Mouse (Mus musculus) urinary bladder, postnatal 10 days (tissue): ENCODE data around the gene Tecpr1.

Experiments used
- DNase-seq: peaks from one replicate; pipeline ENCODE4 v3.0.0; 2022; ENCODE audit warnings: low spot score

Tecpr1 gene

DNA sequence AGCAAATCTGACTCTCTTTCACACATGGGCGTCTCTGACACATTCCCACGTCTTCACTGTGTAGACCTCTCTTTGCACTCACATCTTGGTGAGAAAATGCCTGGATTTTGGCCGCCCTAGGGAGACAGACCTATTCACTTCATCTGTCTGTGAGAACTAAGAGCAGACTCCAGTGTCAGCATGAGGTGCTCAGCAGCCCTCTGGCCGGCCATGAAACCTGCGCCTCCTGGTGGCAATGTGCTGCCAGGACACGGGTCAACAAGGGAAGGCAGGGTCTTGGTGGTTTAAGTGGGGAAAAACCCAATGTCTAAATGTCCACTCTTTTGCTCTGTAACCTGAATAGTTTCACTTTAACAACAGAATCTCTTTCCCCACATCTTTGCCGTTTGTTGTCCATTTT, 9.0 kb downstream of the Tecpr1 start:
- no peak for DNase-seq

- DNase-seq = no peak
Measured at GRCm38 (mm10) chr5:144207478-144207877, 15.9 kb downstream of the Tecpr1 start.

DNA sequence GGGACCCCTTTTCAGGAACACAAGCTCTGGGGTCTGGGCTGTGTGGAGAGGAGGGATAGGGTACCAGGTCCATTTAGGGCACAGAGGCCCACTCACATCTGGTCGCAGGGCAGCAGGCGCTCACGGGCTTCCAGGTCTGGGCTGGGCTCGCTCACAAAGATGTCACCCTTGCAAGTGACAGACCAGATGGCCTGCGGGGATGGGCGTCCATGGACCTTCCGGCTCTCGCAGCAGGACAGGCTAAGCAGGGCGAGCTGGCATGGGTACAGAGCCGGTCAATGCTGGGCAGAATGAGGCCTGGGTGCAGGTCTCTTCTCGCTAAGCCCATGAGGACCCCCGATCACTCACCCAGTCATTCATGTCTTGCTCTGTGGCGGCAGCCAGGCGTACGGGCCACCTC, 17.3 kb downstream of the Tecpr1 start:
- no peak for DNase-seq

DNA sequence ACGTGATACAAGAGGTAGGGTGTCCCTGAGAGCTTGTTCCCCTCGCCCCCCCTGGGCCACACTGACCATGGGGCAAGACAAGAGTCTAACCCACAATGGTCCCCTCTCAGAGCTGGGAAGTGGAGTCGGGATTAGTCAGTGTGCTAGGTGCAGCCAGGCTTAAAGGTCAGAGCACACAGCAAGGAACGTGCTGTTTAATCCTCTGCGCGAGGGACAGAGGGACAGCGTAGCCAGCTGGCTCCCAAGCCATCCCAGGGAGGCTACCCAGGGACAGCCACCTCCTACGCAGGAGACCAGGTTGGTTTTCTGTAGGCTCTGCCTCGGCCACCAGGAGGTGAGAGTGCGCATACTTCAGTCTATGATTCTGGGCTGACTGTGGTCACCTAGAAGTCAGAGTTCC, 18.5 kb downstream of the Tecpr1 start:
- DNase-seq = no peak

- DNase-seq = no peak
Measured at GRCm38 (mm10) chr5:144204303-144204702, 19.1 kb downstream of the Tecpr1 start.

DNA sequence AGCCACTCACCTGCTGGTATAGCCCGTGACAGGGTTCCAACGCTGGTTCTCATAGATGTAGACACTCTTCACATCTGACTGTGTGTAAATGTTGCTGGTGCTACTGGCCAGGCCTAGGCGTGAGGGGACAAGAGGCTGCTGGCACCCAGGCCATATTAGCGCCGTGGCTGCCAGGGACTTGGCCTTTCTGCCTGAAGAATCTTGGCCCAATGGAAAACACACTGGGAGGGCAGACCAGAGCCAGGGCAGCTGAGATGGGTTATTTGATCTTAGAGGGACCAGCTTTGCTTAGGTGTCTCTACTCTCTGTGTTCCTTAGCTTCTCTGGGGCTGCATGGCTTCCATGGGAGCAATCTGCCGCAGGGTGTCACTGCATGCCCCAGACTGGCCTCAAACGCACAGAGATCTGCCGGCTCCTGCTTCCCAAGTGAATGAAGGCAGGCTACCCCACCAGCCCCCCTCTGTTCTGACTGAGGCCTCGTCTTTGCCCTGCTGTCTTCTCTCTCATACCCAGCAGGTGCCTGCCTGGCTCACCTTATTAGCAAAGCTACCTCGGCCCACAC, 19.9 kb downstream of the Tecpr1 start:
- DNase-seq = no peak

DNA sequence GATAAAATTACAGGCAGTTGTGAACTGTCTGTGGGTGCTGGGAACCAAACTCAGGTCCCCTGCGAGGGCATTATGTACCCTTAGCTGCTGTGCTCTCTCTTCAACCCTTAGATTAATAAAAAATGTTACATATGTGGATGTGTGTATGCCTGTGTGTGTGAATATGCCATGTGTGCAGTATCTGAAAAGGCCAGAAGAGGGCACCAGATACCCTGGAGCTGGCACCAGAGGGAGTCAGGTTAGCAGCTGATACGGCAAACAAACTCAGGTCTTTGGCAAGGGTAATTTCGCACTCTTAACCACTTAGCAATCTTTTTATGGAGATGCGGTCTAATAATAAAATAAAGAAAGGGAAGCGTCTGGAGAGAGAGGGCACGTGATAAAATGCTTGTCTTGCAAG, 21.0 kb downstream of the Tecpr1 start:
- DNase-seq = no peak

DNA sequence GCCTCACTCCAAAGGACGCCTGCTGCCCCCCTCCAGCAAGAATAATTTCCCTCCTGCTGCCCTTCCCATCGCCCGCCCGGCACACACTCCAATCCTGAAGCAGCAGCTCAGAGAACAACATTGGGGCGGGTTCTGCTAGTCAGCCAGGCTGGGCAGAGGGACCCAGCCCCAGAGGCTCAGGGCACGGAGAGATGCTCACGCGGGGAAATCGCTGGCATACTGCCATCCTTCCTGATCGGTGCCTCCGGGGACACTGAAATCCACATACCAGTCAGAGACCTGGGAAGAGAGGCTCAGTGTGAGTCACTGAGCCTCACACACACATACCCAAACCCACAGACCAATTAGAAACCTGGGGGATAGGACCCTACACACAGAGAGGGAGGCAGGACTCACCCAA, 22.8 kb downstream of the Tecpr1 start:
- DNase-seq = no peak

- DNase-seq = no peak
Measured at GRCm38 (mm10) chr5:144195567-144195966, 27.8 kb downstream of the Tecpr1 start.

DNA sequence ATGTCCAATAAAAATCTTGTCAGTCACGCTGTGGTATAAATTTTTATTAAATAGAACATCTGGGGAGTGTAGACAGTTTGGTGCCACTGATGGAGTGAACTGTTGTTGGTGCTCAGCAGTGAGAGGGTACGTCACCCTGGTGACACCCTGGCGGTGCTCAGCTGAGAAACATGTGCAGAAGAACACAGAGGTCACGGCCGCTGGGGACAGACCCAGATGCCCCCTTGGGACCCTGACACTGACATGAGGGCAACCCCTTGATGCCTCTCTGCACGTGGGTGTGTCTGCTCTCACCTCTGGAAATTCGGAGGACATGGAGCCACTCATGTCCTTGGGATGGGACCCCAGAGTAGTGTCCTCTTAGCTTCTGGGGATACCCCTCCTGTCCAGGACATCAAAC, 29.0 kb downstream of the Tecpr1 start:
- DNase-seq = no peak

- DNase-seq = no peak
Measured at GRCm38 (mm10) chr5:144192673-144193072, 30.7 kb downstream of the Tecpr1 start.

GRCm38 (mm10) chr5:144191026-144191425, 32.4 kb downstream of the Tecpr1 start:
- no peak for DNase-seq

GRCm38 (mm10) chr5:144189950-144190583, 33.3 kb downstream of the Tecpr1 start, which contains the start of gene Bhlha15:
Gene Bhlha15, plus strand, starts transcription at chr5:144190286.
- no peak for DNase-seq

GRCm38 (mm10) chr5:144189327-144189726, 34.1 kb downstream of the Tecpr1 start:
- DNase-seq = no peak

- DNase-seq = no peak
Measured at GRCm38 (mm10) chr5:144188422-144188821, 35.0 kb downstream of the Tecpr1 start.

DNA sequence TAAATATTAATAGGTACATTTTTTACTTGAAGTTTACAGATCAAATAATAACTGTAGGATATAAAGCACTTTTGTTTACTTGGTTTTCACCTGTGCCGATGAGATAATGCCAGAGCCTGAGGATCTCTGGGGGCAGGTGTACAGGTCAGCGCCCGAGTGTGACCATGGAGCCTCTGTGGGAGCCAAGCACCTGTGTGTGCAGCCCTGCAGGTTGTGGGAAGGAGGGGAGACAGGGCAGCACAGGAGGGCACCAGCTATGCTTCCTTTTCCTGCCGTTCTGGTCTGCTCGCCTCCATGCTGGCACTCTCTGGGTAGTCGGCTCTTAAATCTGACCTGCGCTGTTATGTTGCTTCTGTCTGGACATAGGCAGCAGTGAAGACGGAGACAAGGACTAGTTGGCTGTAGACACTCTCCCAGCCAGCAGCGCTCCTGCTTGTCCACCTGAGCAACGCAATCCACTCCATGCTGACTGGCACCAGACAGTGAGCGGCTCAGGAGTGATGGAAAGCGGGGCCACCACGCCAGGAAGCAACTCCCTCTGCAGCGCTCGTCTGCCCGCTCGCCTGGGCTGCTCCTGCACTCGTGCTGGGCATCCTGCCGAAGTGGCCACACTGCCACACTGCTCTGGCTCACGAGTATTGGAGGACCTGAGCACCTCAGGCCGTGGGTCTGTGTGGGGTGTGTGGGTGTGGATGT, 38.9 kb downstream of the Tecpr1 start:
- no peak for DNase-seq

- no peak for DNase-seq
Measured at GRCm38 (mm10) chr5:144183647-144184335, 39.6 kb downstream of the Tecpr1 start.

- DNase-seq = no peak
Measured at GRCm38 (mm10) chr5:144183248-144183559, 40.2 kb downstream of the Tecpr1 start.

DNA sequence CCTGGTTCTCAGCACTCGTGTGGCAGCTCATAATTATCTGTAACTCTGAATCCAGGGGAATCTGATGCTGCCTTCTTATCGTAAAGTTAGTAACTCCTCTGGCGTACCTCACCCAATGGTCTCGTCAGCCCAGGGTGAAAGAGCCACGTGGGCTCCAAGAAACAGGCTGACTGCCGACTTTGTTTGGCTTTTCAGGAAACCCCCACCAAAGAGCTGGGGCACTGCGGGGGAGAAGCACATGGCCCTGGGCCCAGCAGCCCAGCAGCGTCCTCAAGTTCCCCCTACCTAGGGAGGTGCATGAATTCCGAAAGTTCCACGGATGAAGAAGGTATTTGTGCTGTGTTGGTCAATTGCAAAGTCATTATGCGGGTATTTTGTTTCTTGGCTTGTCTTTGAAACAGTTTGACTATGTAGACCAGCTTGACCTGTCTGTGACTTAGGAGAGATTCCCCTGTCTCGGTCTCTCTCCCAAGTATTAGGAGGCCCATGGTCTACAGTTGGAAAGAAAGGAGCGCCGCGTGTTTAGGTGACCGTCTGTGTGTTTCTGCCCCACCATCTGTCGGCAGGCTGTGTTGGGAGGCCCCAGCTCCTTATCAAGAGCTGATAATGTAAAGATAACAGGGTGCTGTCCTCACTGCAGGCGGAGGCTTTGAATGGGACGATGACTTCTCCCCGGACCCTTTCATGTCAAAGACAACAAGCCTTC, 40.7 kb downstream of the Tecpr1 start:
- no peak for DNase-seq

GRCm38 (mm10) chr5:144181249-144181648, 42.2 kb downstream of the Tecpr1 start:
- DNase-seq = no peak

GRCm38 (mm10) chr5:144178216-144178615, 45.2 kb downstream of the Tecpr1 start:
- DNase-seq = no peak

DNA sequence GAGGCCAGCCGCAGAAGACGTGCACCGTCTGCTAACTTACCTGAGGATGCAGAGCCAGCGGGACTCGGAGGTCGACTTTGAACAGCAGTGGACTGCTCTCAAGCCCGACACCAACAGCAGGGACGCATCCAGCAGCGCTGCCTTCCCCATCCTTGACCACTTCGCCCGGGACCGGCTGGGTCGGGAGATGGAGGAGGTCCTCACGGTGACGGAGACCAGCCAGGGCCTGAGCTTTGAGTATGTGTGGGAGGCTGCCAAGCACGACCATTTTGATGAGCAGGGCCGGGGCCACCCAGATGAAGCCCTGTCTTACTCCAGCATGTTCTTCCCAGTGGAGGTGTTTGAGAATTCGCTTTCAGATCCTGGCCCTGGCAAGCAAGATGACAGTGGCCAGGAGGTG, 49.8 kb downstream of the Tecpr1 start:
- DNase-seq = no peak
